Mouse (Mus musculus) brain, embryonic 14.5 days (tissue): Measurements from ENCODE around the gene Hsf2bp.

Experiments
- CTCF ChIP-seq: fragments of 200-500 bp; IDR thresholded peaks from 2 replicates; pipeline ENCODE4 v1.5.1; 2012; ENCODE audit warnings: inconsistent platforms, mild to moderate bottlenecking, moderate library complexity, borderline replicate concordance; ENCODE audit not compliant: insufficient read depth, insufficient read length; ENCODE audit errors: extremely low read depth
- POLR2A ChIP-seq: fragments of 200-500 bp; IDR thresholded peaks from 2 replicates; pipeline ENCODE4 v1.6.1; 2012; ENCODE audit warnings: mild to moderate bottlenecking, inconsistent platforms, borderline replicate concordance; ENCODE audit not compliant: poor library complexity, insufficient read depth, insufficient read length, severe bottlenecking; ENCODE audit errors: extremely low read depth

GRCm38 (mm10) chr17:31966566-31966965 is 69.6 kb downstream of the Hsf2bp start:
- TF ChIP-seq POLR2A, result no peak
- TF ChIP-seq CTCF, result no peak
